Mouse (Mus musculus): ENCODE measurements around the gene P3h4. TPM values are rescaled to one million over a fixed set of nuclear protein-coding genes. Genes with fewer than 3 reads are reported as not detected.

Gene P3h4
- polyA plus RNA-seq, 1 experiment = 115 TPM

GRCm38 (mm10) chr11:100442625-100443024, 28.0 kb upstream of the P3h4 start:
- Histone ChIP-seq H3K27me3 (ENCODE audit: control insufficient read depth, insufficient read depth, insufficient read length) (no peaks in the 10 kb centered on the region), H3K36me3 (ENCODE audit: control insufficient read depth, insufficient read depth) (no peaks in the 10 kb centered on the region), H3K4me3 (no peak overlapping the region), H3K79me2 (ENCODE audit: control insufficient read depth, insufficient read depth) (no peaks in the 10 kb centered on the region), H3ac (ENCODE audit: control insufficient read depth, insufficient read length) (no peak overlapping the region), H3K4me2 (ENCODE audit: low read depth) (no peak overlapping the region)
- no peak for TF ChIP-seq POLR2AphosphoS2 (IDR thresholded peaks at IDR 0.05; ENCODE audit: insufficient read length, low read depth)
- no peak for TF ChIP-seq REST (IDR thresholded peaks at IDR 0.05; ENCODE audit: insufficient read depth, insufficient read length)
- TF ChIP-seq CEBPB (IDR thresholded peaks at IDR 0.05; ENCODE audit: insufficient read depth, poor library complexity, severe bottlenecking) = no peak
- TF ChIP-seq MYOG (IDR thresholded peaks at IDR 0.05; ENCODE audit: control insufficient read depth in 1 of 3, insufficient read depth in 1 of 3, insufficient read length in 2 of 3, low read depth in 2 of 3) = no peak
- TF ChIP-seq TCF12 (IDR thresholded peaks at IDR 0.05; ENCODE audit: insufficient read depth, poor library complexity, severe bottlenecking) = no peak
- TF ChIP-seq E2F4 (IDR thresholded peaks at IDR 0.05; ENCODE audit: insufficient read depth) = no peak
- TF ChIP-seq MAX (IDR thresholded peaks at IDR 0.05; ENCODE audit: low read depth) = no peak

GRCm38 (mm10) chr11:100441797-100442196, 27.2 kb upstream of the P3h4 start, which contains the start of the genes Nt5c3b and Klhl10:
TSS of gene Nt5c3b (minus strand) at chr11:100441808.
TSS of gene Klhl10 (plus strand) at chr11:100441917.
- Histone ChIP-seq H3K27me3 (ENCODE audit: control insufficient read depth, insufficient read depth, insufficient read length) (no peaks in the 10 kb centered on the region), H3K4me3 (peak within 1 kb of the TSS; percentile 50)

GRCm38 (mm10) chr11:100440691-100441522, 26.3 kb upstream of the P3h4 start:
- TF ChIP-seq MYOG (IDR thresholded peaks at IDR 0.05; ENCODE audit: control insufficient read depth in 1 of 3, insufficient read depth in 1 of 3, insufficient read length in 2 of 3, low read depth in 2 of 3) (peak in 1 of 3 experiments; percentile 40), TCF3 (IDR thresholded peaks at IDR 0.05; ENCODE audit: insufficient read length, low read depth) (no peak), POLR2AphosphoS2 (IDR thresholded peaks at IDR 0.05; ENCODE audit: insufficient read length, low read depth) (peak; percentile 95), MYOD1 (IDR thresholded peaks at IDR 0.05; ENCODE audit: control insufficient read depth in 1 of 3, insufficient read length in 2 of 3, low read depth in 2 of 3) (peak in 1 of 3 experiments; percentile 54), CEBPB (IDR thresholded peaks at IDR 0.05; ENCODE audit: insufficient read depth, poor library complexity, severe bottlenecking) (no peak), TCF12 (IDR thresholded peaks at IDR 0.05; ENCODE audit: insufficient read depth, poor library complexity, severe bottlenecking) (no peak), POLR2A (IDR thresholded peaks at IDR 0.05; ENCODE audit: insufficient read length, low read depth) (peak; percentile 98)
- Histone ChIP-seq H3K4me3 (peak overlapping the region; percentile 50), H3K36me3 (ENCODE audit: control insufficient read depth, insufficient read depth) (no peaks in the 10 kb centered on the region), H3ac (ENCODE audit: control insufficient read depth, insufficient read length) (peak overlapping the region; percentile 60), H3K79me2 (ENCODE audit: control insufficient read depth, insufficient read depth) (no peaks in the 10 kb centered on the region), H3K27me3 (ENCODE audit: control insufficient read depth, insufficient read depth, insufficient read length) (no peaks in the 10 kb centered on the region), H3K4me2 (ENCODE audit: low read depth) (peak overlapping the region; percentile 82)

More at GRCm38 (mm10) chr11:100441797-100442196, 27.2 kb upstream of the P3h4 start, which contains the start of the genes Nt5c3b and Klhl10:
- TF ChIP-seq TCF3 (IDR thresholded peaks at IDR 0.05; ENCODE audit: insufficient read length, low read depth) (no peak), MYOD1 (IDR thresholded peaks at IDR 0.05; ENCODE audit: control insufficient read depth in 1 of 3, insufficient read length in 2 of 3, low read depth in 2 of 3) (no peak)
- Histone ChIP-seq H3ac (ENCODE audit: control insufficient read depth, insufficient read length) (peak within 1 kb of the TSS; percentile 60), H3K4me2 (ENCODE audit: low read depth) (peak within 1 kb of the TSS; percentile 82), H3K36me3 (ENCODE audit: control insufficient read depth, insufficient read depth) (no peaks in the 10 kb centered on the region), H3K79me2 (ENCODE audit: control insufficient read depth, insufficient read depth) (no peaks in the 10 kb centered on the region)

GRCm38 (mm10) chr11:100437901-100438300, 23.3 kb upstream of the P3h4 start:
- Histone ChIP-seq H3K27me3 (ENCODE audit: control insufficient read depth, insufficient read depth, insufficient read length) (no peaks in the 10 kb centered on the region), H3K36me3 (ENCODE audit: control insufficient read depth, insufficient read depth) (peaks cover 1% of the 10 kb centered on the region), H3ac (ENCODE audit: control insufficient read depth, insufficient read length) (no peak overlapping the region), H3K79me2 (ENCODE audit: control insufficient read depth, insufficient read depth) (no peaks in the 10 kb centered on the region), H3K4me2 (ENCODE audit: low read depth) (no peak overlapping the region), H3K4me3 (no peak overlapping the region)
- TF ChIP-seq E2F4 (IDR thresholded peaks at IDR 0.05; ENCODE audit: insufficient read depth) (no peak), POLR2AphosphoS2 (IDR thresholded peaks at IDR 0.05; ENCODE audit: insufficient read length, low read depth) (no peak), TCF3 (IDR thresholded peaks at IDR 0.05; ENCODE audit: insufficient read length, low read depth) (no peak), POLR2A (IDR thresholded peaks at IDR 0.05; ENCODE audit: insufficient read length, low read depth) (no peak), MAX (IDR thresholded peaks at IDR 0.05; ENCODE audit: low read depth) (no peak), CEBPB (IDR thresholded peaks at IDR 0.05; ENCODE audit: insufficient read depth, poor library complexity, severe bottlenecking) (no peak), SRF (IDR thresholded peaks at IDR 0.05; ENCODE audit: control insufficient read depth, insufficient read length, low read depth) (no peak), TCF12 (IDR thresholded peaks at IDR 0.05; ENCODE audit: insufficient read depth, poor library complexity, severe bottlenecking) (no peak), USF1 (IDR thresholded peaks at IDR 0.05; ENCODE audit: low read depth) (no peak), MYOD1 (IDR thresholded peaks at IDR 0.05; ENCODE audit: control insufficient read depth in 1 of 3, insufficient read length in 2 of 3, low read depth in 2 of 3) (no peak), MYOG (IDR thresholded peaks at IDR 0.05; ENCODE audit: control insufficient read depth in 1 of 3, insufficient read depth in 1 of 3, insufficient read length in 2 of 3, low read depth in 2 of 3) (no peak), REST (IDR thresholded peaks at IDR 0.05; ENCODE audit: insufficient read depth, insufficient read length) (no peak)

GRCm38 (mm10) chr11:100435678-100436246, 21.1 kb upstream of the P3h4 start:
- Histone ChIP-seq H3ac (ENCODE audit: control insufficient read depth, insufficient read length) (no peak overlapping the region), H3K27me3 (ENCODE audit: control insufficient read depth, insufficient read depth, insufficient read length) (no peaks in the 10 kb centered on the region), H3K4me2 (ENCODE audit: low read depth) (no peak overlapping the region), H3K4me3 (no peak overlapping the region), H3K36me3 (ENCODE audit: control insufficient read depth, insufficient read depth) (peaks cover 4% of the 10 kb centered on the region), H3K79me2 (ENCODE audit: control insufficient read depth, insufficient read depth) (no peaks in the 10 kb centered on the region)
- no peak for TF ChIP-seq MYOG (IDR thresholded peaks at IDR 0.05; ENCODE audit: control insufficient read depth in 1 of 3, insufficient read depth in 1 of 3, insufficient read length in 2 of 3, low read depth in 2 of 3)
- no peak for TF ChIP-seq MAX (IDR thresholded peaks at IDR 0.05; ENCODE audit: low read depth)
- TF ChIP-seq TCF3 (IDR thresholded peaks at IDR 0.05; ENCODE audit: insufficient read length, low read depth) = no peak
- no peak for TF ChIP-seq REST (IDR thresholded peaks at IDR 0.05; ENCODE audit: insufficient read depth, insufficient read length)
- TF ChIP-seq USF1 (IDR thresholded peaks at IDR 0.05; ENCODE audit: low read depth) = no peak
- no peak for TF ChIP-seq POLR2AphosphoS2 (IDR thresholded peaks at IDR 0.05; ENCODE audit: insufficient read length, low read depth)
- TF ChIP-seq POLR2A (IDR thresholded peaks at IDR 0.05; ENCODE audit: insufficient read length, low read depth) = no peak
- TF ChIP-seq E2F4 (IDR thresholded peaks at IDR 0.05; ENCODE audit: insufficient read depth) = no peak
- no peak for TF ChIP-seq MYOD1 (IDR thresholded peaks at IDR 0.05; ENCODE audit: control insufficient read depth in 1 of 3, insufficient read length in 2 of 3, low read depth in 2 of 3)
- TF ChIP-seq TCF12 (IDR thresholded peaks at IDR 0.05; ENCODE audit: insufficient read depth, poor library complexity, severe bottlenecking) = no peak
- TF ChIP-seq CEBPB (IDR thresholded peaks at IDR 0.05; ENCODE audit: insufficient read depth, poor library complexity, severe bottlenecking) = no peak
- TF ChIP-seq SRF (IDR thresholded peaks at IDR 0.05; ENCODE audit: control insufficient read depth, insufficient read length, low read depth) = no peak
